9 mouse cellular contexts compared by ENCODE assay signal in genomic region chr1:191955101-191955500, GRCm38 (mm10). TPM values are rescaled to one million over a fixed set of nuclear protein-coding genes. Genes with fewer than 3 reads are reported as not detected.
A peak's percentile ranks its signal among the peaks of the same experiment; 100 is the strongest.
DNase-seq lines count a peak whose midpoint lies in the region; ATAC-seq and TF ChIP-seq lines count a peak whose summit lies in the region.
"Had no signal": no experiment of that assay in that cellular context is flagged by ENCODE, and none has a peak within 500 bp of the region (broad histone marks: within the 10 kb centered on the region; RNA-seq: fewer than 3 reads in every experiment).

No protein-coding gene starts in this region.

- H3K4me1 ChIP-seq in stomach, embryonic 15.5 days = no peaks in the 10 kb centered on the region
- H3K4me1 ChIP-seq in stomach, postnatal 0 days (replicated peaks; ENCODE audit: control insufficient read depth, insufficient read depth) = no peaks in the 10 kb centered on the region
- peaks cover 4% of the 10 kb centered on the region; the same call in 1 of the 2 replicates for H3K4me1 ChIP-seq in heart, embryonic 16.5 days (ENCODE audit: control insufficient read depth, insufficient read depth, low read length)
- peaks cover 15% of the 10 kb centered on the region for H3K4me1 ChIP-seq in liver, embryonic 13.5 days (replicated peaks)
- no peaks in the 10 kb centered on the region for H3K4me1 ChIP-seq in midbrain, embryonic 10.5 days

- DNase-seq in stomach, postnatal 0 days (ENCODE audit: low spot score) = no peak
- DNase-seq in liver, embryonic 13.5 days = no peak
- peak; percentile 24 for DNase-seq in thymus, postnatal 4 days
- no peak for DNase-seq in right cerebral cortex, postnatal 36 days (ENCODE audit: low spot score in 2 of 2)
- DNase-seq in spleen, postnatal 14 days (ENCODE audit: low spot score in 2 of 2) = no peak
- no peak for DNase-seq in midbrain, embryonic 10.5 days (ENCODE audit: low spot score)

- 0 out of 2 replicates have a peak, but pooled peaks have one; percentile 32 for ATAC-seq in stomach, embryonic 15.5 days (ENCODE audit: insufficient read depth, low FRiP score, low read depth)
- ATAC-seq in stomach, postnatal 0 days (ENCODE audit: low FRiP score, low TSS enrichment) = no peak
- ATAC-seq in heart, embryonic 16.5 days (replicated peaks; ENCODE audit: extremely low read depth, insufficient read depth, low FRiP score) = peak; percentile 49; the same call in 1 of the 2 replicates
- ATAC-seq in liver, embryonic 13.5 days (ENCODE audit: low read depth) = peak; percentile 34

- H3K36me3 ChIP-seq in stomach, embryonic 15.5 days = no peaks in the 10 kb centered on the region
- H3K36me3 ChIP-seq in stomach, postnatal 0 days (ENCODE audit: control insufficient read depth, insufficient read depth, low read length) = no peaks in the 10 kb centered on the region
- no peaks in the 10 kb centered on the region for H3K36me3 ChIP-seq in heart, embryonic 16.5 days (ENCODE audit: control insufficient read depth, insufficient read depth)
- H3K36me3 ChIP-seq in liver, embryonic 13.5 days = no peaks in the 10 kb centered on the region
- H3K36me3 ChIP-seq in midbrain, embryonic 10.5 days = no peaks in the 10 kb centered on the region

- TF ChIP-seq CTCF in stomach, postnatal 0 days (IDR thresholded peaks at IDR 0.05; ENCODE audit: low read depth) = no peak

- H3K4me2 ChIP-seq in stomach, embryonic 15.5 days = no peak overlapping the region
- H3K4me2 ChIP-seq in stomach, postnatal 0 days (replicated peaks; ENCODE audit: low read depth) = no peak overlapping the region
- no peak overlapping the region for H3K4me2 ChIP-seq in heart, embryonic 16.5 days (ENCODE audit: low read depth, low read length)
- H3K4me2 ChIP-seq in liver, embryonic 13.5 days = no peak overlapping the region

- H3K4me3 ChIP-seq in stomach, embryonic 15.5 days (replicated peaks) = no peak overlapping the region
- H3K4me3 ChIP-seq in stomach, postnatal 0 days (ENCODE audit: low read depth, low read length) = no peak overlapping the region
- no peak overlapping the region for H3K4me3 ChIP-seq in heart, embryonic 16.5 days (ENCODE audit: low read length)
- no peak overlapping the region for H3K4me3 ChIP-seq in liver, embryonic 13.5 days (replicated peaks)
- H3K4me3 ChIP-seq in midbrain, embryonic 10.5 days = no peak overlapping the region

- peak overlapping the region; percentile 54 for H3K27ac ChIP-seq in stomach, embryonic 15.5 days
- no peak overlapping the region; the same call in 1 of the 2 replicates for H3K27ac ChIP-seq in stomach, postnatal 0 days (replicated peaks)
- H3K27ac ChIP-seq in heart, embryonic 16.5 days (ENCODE audit: low read length) = peak overlapping the region; percentile 77
- peak overlapping the region; percentile 1 for H3K27ac ChIP-seq in liver, embryonic 13.5 days
- H3K27ac ChIP-seq in midbrain, embryonic 10.5 days (replicated peaks) = no peak overlapping the region

- no peak overlapping the region for H3K9ac ChIP-seq in stomach, embryonic 15.5 days
- no peak overlapping the region for H3K9ac ChIP-seq in stomach, postnatal 0 days (ENCODE audit: low read length)
- peak overlapping the region; percentile 28; the same call in 1 of the 2 replicates for H3K9ac ChIP-seq in heart, embryonic 16.5 days (ENCODE audit: low read length)
- no peak overlapping the region for H3K9ac ChIP-seq in liver, embryonic 13.5 days

- H3K27me3 ChIP-seq in stomach, embryonic 15.5 days (replicated peaks) = no peaks in the 10 kb centered on the region
- no peaks in the 10 kb centered on the region for H3K27me3 ChIP-seq in stomach, postnatal 0 days (ENCODE audit: control insufficient read depth, insufficient read depth, low read length)
- H3K27me3 ChIP-seq in heart, embryonic 16.5 days (ENCODE audit: control insufficient read depth, insufficient read depth, low read length) = no peaks in the 10 kb centered on the region
- H3K27me3 ChIP-seq in liver, embryonic 13.5 days = no peaks in the 10 kb centered on the region
- no peaks in the 10 kb centered on the region for H3K27me3 ChIP-seq in midbrain, embryonic 10.5 days (ENCODE audit: low read depth, poor library complexity, severe bottlenecking)

- WGBS in stomach, embryonic 15.5 days = 52% methylated on average over 3 of the region's 3 CpGs
- WGBS in stomach, postnatal 0 days = 68% methylated on average over 3 of the region's 3 CpGs
- WGBS in heart, embryonic 16.5 days = 51% methylated on average over 3 of the region's 3 CpGs
- 32% methylated on average over 3 of the region's 3 CpGs for WGBS in liver, embryonic 13.5 days (ENCODE audit: insufficient replicate concordance)
- WGBS in midbrain, embryonic 10.5 days = 68% methylated on average over 3 of the region's 3 CpGs

- TF ChIP-seq EP300 in stomach, postnatal 0 days (optimal IDR thresholded peaks at IDR 0.05) = no peak

- H3K9me3 ChIP-seq in stomach, embryonic 15.5 days = no peaks in the 10 kb centered on the region
- no peaks in the 10 kb centered on the region for H3K9me3 ChIP-seq in stomach, postnatal 0 days (ENCODE audit: control insufficient read depth, low read length)
- H3K9me3 ChIP-seq in heart, embryonic 16.5 days (replicated peaks; ENCODE audit: control insufficient read depth, low read length) = no peaks in the 10 kb centered on the region
- no peaks in the 10 kb centered on the region for H3K9me3 ChIP-seq in liver, embryonic 13.5 days (replicated peaks)
- H3K9me3 ChIP-seq in midbrain, embryonic 10.5 days (replicated peaks) = no peaks in the 10 kb centered on the region

RNA-seq across cellular contexts. Expression of gene Rd3, which starts 22.1 kb away (rescaled TPM):
- polyA plus RNA-seq in stomach, embryonic 15.5 days (2015; fragmentation: Nextera tagmentation; extraction: Ambion mirVana) = 0.15 and 0.32 TPM in 2 replicates
- polyA plus RNA-seq in stomach, postnatal 0 days (2015; fragmentation: Nextera tagmentation; extraction: Ambion mirVana) = 0.12 and 0.18 TPM in 2 replicates
- 5.2 and 5.9 TPM in 2 replicates for polyA plus RNA-seq in heart, embryonic 16.5 days (2015; fragmentation: Nextera tagmentation; extraction: Ambion mirVana)
- polyA plus RNA-seq in liver, embryonic 13.5 days (2015; fragmentation: Nextera tagmentation; extraction: Ambion mirVana) = 0.06 and 0.14 TPM in 2 replicates
- 0.62 and 0.82 TPM in 2 replicates for polyA plus RNA-seq in midbrain, embryonic 10.5 days (2016; fragmentation: Nextera tagmentation; extraction: Ambion mirVana)
- polyA plus RNA-seq: limb, embryonic 11.5 days had no signal

RNA-seq across cellular contexts. Expression of gene Slc30a1, which starts 48.5 kb away (rescaled TPM):
- 4.5 and 4.9 TPM in 2 replicates for polyA plus RNA-seq in stomach, embryonic 15.5 days (2015; fragmentation: Nextera tagmentation; extraction: Ambion mirVana)
- polyA plus RNA-seq in stomach, postnatal 0 days (2015; fragmentation: Nextera tagmentation; extraction: Ambion mirVana) = 5.4 and 5.5 TPM in 2 replicates
- 1.1 and 1.7 TPM in 2 replicates for polyA plus RNA-seq in heart, embryonic 16.5 days (2015; fragmentation: Nextera tagmentation; extraction: Ambion mirVana)
- 2.7 and 3.0 TPM in 2 replicates for polyA plus RNA-seq in liver, embryonic 13.5 days (2015; fragmentation: Nextera tagmentation; extraction: Ambion mirVana)
- polyA plus RNA-seq in midbrain, embryonic 10.5 days (2016; fragmentation: Nextera tagmentation; extraction: Ambion mirVana) = 1.2 and 1.3 TPM in 2 replicates

Comparison
In these comparisons a context has a peak if more than half of its experiments do, and no peak if none do; other contexts are left out.
1. H3K27ac ChIP-seq: peak in stomach, embryonic 15.5 days (single experiment), heart, embryonic 16.5 days (single experiment) and liver, embryonic 13.5 days (single experiment); none in stomach, postnatal 0 days (single experiment) and midbrain, embryonic 10.5 days (single experiment).